Mouse (Mus musculus) right cerebral cortex, postnatal 25 days (tissue): ENCODE measurements around the gene C2cd5.

Source experiments
- DNase-seq: peaks from one replicate; pipeline ENCODE4 v3.0.0; 2022

Gene C2cd5

DNA sequence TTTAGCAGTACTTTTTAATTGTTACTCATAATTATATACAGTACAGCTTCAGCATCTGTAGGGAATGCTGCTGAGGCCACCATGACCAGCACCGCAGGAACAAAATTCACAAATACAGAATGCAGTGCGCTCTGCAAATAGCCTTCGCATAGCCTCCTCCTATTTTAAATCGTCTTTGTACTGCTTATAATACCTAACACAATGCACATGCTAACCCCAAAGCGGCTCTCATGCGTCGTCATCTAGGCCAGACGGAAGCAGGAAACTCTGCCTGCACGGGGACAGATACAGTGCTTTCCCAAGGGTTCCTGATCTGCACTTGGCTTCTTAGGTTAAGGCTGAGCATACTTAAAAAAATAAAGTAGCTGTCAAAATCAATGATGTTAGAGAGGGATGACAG is 29.2 kb downstream of the C2cd5 start:
- no peak for DNase-seq

DNA sequence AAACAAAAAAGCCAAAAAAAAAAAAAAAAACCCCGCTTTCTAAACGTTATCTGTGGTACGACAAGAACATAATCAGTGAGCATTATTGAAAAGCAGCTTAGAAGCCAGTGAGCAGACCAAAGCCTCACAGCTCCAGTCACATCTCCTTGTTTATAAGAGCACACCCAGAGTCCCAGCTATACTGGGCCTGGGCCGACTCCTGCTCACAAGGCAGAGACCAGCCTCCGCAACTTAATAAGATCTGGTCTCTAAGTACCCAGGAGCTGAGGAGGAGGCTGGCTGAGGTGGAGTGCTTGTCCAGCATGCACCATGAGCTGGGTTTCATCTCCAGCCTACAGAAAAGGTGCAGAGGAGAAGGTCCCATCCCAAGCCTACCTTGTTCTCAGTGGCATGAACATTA is 29.9 kb downstream of the C2cd5 start:
- no peak for DNase-seq

DNA sequence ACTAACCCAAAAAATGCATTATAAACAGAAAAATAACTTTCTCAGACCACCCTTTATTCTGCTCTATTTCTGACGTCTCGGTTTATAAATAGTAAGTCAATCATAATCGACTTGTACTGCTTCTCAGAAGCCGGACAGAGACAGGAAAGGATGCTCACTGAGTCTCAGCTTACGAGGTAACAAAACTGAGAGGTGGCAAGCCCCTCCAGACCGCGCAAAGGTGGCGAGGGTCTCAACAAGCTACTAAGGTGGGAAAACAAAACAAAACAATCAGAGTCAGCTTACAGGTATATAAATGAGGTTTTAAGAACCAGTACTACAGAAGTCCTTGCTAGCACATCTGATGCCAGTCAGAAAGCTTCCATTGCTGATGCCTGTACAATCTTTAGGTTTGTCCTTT is 30.3 kb downstream of the C2cd5 start:
- no peak for DNase-seq

DNA sequence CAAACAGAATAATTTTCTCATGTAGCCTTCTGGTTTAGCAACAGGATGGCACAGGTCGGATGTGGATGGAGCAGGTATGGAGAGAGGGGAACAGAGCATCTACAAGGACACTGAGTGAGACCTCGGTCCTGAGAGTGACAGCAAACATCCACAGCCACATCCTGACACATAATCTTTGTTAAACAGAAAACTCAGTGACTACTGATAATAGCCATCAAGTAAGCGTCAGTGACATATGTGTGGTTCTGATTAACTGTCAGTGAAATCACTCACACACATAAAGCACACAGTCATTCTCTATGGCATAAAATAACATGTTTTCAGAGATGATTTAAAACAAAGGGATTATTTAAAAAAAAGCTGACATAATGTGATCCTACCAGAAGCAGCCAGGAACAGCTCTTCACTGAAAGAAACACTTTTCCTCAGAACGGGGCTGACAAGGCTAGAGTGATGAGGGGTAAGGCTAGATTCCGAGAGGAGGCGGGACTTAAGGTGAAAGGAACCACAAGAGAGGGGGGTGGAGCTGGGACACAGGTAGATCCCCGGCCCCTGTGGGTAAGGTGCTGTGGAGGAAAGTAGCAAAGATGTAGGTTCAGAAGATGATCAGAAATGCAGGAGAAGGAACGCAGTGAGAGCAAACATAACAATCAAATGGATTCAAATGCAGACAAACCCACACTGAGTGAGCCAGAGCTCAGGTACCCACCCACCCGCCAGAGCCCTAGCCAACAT is 31.6 kb downstream of the C2cd5 start:
- no peak for DNase-seq

DNA sequence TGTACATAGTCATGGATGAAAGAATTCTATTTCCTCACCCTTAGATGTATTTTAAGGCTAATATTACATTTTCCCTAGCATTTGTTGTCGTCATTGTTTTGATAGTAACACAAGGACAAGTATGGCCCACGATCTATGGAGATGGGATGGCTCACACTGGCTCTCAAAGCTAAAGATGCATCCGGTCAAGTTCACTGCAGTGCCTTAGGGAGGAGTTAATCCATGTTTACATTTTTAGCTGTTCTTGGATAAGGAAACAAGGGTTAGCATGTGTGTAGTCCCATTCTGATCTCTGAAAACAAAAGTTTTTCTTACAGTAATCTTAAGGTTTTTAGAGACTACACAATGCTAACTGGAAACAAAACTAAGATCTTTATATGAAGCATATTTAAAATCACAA is 32.3 kb downstream of the C2cd5 start:
- DNase-seq: no peak

DNA sequence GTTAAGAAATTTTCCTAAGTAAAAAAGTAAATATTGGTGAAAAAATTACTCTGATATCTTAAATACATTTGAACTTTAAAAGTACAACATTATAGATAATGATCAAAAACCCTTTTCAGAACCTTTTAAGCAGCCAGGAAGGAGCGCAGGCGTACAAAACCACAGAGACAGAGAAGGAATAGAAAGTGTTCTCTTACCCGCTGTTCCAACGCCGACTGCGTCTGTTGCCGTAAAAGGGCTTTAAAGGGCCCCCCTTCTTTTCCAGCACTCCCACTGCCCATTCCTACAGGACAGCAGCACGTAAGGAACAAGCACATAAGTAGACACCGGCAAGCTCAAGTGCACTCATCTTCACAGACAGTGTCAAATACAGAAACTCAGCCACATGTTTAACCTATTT is 33.1 kb downstream of the C2cd5 start:
- DNase-seq: no peak

DNA sequence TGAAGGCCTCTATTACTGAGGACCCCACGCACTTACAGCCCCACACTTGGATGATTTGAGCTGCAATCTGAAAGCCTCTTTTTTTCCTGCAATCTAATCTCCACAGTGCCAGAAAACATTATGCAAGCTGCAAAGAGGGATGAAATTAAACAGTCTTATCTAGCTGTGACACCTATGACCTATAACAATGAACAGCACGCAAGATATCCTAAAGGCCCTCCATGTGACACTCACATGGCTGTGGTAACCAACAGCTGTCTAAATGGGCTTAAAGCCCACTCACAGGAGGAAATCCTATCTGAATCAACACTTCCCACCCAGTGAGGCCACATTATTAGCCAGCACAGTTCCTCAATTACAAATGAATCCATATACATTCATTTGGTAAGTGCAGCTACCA is 35.9 kb downstream of the C2cd5 start:
- DNase-seq: no peak

DNA sequence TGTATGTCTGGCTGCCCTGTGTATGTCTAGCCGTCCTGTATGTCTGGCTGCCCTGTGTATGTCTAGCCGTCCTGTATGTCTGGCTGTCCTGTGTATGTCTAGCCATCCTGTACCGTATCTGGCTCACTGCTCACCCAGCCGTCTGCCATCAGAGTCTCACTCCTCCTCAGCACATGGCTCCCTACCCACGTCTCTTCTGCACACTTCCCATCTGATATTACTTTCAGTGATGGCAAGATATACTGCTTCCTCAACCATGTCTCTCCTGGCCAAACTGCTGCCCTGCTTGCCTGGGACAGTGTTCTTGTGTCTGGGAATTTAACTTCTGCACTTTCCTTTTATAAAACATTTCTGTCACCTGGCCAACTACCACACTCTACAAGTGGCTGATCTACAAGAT is 42.3 kb downstream of the C2cd5 start:
- DNase-seq: no peak

DNA sequence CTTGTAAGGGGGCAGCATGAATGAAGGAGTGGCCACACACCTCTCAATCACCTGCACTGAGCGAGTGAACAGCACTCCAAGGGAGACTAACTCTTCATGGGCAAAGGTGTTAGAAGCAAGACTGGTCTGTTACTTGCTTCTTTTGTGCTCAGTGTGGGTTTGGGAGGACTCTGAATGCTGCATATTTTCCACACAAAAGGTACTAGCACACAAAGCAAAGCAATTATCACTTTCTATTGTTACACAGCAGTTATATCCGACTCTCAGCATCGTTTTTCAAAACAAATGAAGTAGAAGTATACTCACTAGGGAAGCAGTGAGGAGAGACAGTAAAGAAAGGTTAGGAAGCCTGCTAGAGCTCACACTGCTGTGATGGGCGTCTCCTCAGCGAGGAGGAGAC is 48.4 kb downstream of the C2cd5 start:
- no peak for DNase-seq

DNA sequence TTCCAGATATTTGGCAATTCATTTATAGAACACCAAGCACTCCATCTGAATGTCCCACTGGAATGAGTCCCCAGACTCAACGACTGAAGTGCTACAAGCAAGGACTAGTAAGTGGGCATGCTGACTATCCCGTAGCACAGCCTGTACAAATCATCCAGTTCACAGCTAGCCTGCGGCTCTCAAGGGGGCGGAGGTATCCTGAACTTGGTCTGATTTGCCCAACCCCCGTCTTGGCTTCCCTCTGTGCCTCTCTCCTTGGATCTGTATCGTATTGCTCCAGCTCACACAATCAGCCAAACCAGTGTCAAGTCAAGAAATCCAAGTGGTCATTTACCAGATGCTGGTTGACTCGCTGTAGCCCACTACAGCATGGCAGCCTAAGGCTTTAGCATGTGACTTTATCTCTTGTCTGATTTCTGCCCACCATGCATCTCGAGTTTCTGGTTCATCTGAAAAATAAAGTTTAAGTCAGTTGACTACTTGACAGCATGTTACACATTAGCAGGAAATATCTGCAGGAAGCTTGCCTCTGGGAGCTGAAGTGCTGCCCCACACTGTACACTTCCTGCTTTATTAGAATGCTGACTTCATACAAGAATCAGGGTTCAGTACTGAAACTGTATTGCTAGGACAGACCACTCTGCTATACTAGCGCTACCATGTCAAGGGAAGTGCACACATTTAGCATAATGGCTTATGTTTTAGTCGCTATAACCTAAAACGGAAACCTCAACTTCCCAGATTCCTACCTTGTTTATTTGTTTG is 50.0 kb downstream of the C2cd5 start:
- DNase-seq: no peak

DNA sequence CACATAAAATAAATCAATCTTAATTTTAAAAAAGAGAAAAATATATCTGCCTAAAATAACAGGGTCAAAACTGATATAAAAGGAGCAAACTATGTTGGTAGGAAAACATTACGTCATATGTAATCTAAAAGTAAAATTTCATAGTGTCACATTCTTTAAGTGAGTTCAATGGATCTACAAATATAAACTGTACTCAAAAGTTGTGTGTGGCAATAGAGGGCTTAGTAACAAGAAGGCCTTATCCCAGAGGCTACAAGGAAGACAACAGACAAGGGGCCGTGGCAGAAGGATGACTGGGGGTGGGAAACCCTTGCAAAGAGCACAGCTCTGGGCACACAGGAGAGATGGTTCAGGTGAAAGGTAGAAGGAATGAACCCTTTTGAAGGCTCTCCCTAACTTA is 50.8 kb downstream of the C2cd5 start:
- DNase-seq: no peak

DNA sequence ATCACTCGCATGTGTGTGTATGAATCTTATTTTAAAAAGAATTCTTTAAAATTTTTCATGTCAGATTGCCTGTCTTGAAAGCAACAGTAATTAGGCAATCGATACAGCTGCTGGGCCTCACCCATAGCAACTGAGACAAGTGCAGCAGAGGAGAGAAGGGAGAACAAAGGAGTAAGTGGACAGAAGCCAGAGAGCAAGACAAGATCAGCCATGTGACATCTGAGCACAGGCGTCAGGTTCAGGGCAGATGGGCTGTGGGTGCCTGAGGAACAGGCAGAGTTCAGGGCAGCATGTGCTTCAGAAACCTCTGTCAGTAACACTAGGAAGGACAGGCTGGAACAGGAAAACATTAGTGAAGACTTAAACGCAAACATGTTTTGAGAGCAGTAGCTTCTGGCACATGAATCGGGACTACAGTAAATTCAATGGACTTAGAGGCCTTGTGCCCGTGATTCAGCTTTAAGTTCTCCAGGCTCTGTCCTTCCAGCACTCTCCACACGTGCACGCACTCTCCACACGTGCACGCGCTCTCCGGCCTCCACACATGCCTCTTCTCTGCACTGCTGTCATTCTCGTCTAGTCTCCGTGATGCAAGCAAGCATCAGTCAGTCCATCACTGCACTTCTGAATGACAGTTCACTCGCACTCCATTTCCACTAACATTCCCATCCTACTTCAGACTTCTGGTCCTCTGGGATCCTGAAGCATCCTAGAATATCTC is 52.2 kb downstream of the C2cd5 start:
- no peak for DNase-seq

DNA sequence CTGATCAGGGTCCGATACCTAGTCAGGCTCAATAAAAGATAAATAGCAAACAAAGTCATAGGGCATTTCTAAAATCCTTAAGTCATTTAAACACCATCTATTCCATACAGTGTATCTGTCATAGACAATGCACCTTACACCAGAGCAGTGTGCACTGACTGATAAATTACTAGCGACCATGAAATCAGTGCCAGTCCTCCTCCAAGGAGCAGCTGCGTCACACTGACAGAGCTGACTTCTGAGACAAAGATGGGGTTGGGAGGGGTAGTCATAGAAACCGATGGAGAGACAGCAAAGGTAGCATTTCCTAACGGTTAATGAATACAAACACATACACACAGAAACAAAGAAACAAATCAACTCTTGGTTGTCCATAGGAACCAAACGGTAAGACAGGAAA is 58.4 kb downstream of the C2cd5 start:
- no peak for DNase-seq

DNA sequence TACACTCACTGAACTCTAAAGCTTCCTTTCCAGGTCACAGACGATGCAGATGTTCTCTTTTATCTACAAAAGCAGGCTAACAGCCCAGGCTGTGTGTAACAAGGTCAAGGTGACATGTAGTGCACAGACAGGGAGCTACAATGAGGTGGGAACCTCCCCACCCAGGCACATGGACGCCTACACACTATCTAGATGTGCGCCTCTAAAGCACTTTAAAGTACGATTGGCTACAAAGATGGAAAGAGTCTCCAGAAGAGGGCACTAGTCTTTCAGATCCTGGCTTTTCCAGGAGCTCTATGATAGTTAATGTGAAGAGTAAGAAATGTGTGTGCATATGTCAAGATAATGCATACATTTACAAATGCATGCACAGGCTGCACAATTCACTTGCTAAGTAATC is 64.7 kb downstream of the C2cd5 start:
- no peak for DNase-seq

DNA sequence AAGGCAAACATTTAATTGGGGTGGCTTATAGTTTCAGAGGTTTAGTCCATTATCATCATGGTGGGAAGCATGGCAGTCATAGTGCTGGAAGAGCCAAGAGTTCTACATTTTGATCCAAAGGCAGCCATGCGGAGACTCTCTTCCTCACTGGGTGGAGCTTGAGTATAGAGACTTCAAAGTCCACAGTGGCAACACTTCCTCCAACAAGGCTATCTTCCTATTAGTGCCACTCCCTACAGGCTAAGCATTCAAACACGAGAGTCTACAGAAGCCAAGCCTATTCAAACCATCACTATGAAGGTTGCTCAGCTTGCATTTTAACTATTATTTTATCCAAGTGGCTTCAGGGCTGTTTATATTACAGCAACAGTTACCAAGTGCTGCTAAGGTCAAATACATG is 65.4 kb downstream of the C2cd5 start:
- DNase-seq: no peak

DNA sequence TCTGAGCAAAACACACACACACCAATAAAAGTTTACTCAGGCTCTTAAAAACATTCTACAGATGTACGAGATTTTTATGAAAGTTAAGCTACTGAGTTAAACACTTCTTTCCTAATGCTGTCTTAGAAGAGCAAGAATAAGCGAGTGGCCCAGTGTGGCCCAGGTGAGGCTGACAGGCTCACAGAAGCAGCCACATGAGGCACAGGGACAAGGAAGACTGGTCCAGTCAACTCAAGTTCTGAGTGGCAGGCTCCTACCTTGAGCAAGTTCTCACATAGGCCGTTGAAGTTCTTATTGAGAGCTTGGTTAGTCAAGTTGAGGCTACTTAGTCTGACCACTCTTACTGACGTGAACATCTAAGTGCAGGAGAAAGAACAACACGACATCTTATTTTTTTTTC is 69.4 kb downstream of the C2cd5 start:
- DNase-seq: no peak

DNA sequence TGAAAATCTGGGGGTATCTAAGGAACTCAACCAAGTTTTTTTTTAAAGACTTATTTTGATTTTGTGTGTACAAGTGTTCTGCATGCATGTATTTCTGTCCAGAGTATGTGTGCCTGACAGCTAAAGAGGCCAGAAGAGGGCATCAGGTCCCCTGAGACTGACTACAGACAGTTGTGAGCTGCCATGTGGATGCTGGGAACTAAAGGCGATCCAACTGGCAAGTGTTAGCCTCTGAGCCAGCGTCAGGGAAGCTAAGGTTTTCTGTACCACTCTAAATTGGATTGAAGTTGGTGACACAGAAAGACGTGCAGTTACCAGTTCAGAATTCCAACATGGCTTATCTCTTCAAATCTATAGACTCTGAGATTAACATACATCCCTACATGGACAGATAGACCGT is 72.0 kb downstream of the C2cd5 start:
- no peak for DNase-seq

DNA sequence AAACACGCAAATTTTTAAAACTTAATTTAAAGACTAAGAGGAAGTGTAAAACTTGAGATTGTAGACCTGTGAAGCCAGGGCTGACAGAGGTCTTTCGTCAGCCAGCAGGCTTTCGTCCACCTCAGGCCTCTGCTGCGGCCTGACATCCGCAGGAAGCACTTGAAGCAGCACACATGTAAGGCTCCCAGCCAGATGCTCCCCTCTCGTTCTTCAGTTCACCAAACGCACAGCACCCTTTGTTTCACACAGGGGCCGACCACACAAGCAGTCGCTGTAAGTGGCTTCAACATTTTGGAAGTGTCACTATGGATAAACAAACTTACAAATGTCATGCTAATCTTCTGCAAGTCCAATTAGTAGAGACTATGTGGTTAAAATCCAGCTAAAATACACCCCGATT is 72.5 kb downstream of the C2cd5 start:
- DNase-seq: no peak

DNA sequence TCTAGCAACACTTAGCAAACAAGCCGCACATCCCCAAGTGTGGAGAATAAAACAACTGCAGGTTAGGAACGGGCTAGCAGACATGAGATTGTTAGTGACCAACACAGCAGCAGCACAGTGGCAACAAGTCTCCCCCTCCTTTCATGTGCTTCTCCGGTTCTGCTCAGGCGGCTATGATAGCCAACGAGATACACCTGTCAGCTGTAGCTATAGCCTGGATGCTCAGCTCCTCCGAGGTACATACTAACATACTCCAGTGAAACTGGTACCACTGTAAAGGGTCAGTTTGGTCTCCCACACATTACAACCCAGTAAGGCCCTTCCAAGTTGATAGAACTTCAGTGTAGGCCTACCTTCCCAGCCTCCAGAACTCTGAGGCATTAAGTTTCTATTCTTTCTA is 76.2 kb downstream of the C2cd5 start:
- no peak for DNase-seq

DNA sequence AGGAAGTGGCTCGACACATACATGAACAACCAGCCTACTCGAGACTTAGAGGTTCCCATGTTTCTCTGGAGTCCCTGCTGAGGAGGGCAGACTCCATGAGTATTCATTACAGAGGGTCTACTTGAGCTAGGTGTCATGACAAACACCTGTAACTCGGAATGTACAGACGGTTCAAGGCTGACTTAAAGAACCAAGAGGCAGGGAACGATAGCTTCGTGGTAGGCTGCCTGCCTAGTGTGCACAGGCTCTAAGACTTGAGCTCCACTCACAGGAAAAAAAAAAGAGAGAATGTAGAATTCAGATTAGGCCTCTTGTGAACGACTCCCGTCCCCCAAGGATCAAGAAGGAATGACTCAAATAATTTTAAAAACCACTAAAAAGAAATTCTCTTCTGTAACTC is 78.2 kb downstream of the C2cd5 start:
- DNase-seq: no peak

DNA sequence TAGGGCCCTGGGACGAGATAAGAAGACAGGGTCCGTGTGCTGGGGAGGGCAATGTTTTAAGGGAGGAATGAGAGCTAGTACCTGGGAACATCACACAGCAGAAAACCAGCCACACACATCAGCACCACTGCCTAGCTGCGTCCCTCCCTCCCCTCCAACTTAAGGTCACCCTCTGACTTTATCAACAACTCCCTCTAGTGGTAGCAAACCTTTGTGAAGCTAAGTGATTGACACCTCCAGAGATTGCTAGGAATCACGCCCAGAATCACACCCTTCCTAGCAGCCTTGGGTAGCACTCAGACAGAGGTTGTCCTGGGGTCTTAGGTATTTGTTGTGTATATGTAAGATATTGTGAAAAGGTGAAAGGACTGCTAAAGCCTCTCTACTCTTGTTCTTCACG is 79.3 kb downstream of the C2cd5 start:
- DNase-seq: no peak

DNA sequence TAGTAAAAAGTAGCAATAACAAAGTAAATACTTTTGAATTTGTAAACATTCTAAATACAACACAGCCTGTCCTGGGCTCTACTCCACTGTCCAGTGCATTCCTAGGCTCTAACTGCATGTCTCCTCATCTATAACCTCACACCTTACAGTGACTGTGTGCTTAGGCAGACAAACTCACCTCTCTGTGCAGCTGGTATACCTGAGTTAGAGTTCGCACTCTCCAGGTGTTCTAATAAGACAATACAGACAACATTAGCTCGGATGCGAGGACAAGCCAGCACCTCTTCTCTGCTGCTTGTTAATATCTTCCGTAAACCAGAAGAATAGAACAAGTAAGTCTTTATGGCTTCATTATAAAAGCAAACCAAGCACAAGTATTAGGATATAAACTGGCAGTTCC is 79.8 kb downstream of the C2cd5 start:
- no peak for DNase-seq

DNA sequence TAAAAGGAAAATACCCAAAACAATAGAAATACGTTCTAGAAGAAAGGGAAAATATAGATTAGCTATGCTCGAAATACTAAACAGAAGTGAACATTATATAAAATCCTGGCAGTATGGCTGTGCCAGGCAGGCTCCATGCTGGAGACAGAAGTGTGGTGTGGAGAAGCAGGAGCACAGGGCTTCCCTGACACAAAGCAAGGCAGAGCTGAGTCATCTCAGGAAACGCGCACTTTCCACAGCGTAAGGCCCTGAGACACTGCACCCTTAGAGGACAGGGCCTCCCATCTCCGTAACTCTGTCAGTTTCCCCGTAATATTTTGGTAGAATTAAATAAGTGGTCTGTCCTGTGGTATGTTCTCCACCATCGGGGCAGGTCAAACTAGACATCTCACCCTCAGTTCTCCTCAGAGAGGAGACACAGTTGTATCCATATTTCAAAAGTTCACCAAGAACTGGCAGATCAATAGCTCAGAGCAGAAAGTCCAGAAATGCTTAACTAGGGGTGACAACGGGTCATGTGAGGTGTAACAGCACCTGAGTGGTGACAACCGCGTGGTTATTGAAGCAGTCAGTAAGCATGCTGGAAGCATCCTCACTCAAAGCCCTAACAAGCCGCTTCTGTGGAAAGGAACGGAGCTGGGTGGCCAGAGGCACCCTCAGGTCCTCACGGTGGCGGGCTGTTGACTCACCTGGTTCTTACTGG is 87.3 kb downstream of the C2cd5 start:
- no peak for DNase-seq

DNA sequence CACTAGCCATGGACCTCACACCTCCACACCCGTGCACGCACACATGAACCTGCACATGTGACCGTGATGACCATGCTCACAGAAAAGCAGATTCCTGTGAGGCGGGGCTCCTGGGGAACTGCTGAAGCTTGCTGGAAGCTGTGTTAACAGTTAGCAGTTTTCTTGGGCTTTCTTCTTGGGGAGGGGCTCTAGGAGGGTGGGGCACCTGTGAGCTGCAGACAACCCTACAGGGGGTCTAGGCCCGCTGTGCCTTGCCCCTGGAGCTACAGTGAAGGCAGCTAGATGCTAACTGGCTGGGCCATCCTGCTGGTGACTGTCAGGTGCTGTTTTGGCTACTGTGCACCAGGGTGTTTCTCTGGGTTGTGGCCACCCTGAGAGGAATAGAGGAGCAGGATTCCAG is 91.1 kb downstream of the C2cd5 start:
- DNase-seq: no peak
